Mouse (Mus musculus): ENCODE results near the gene Gm36028.

Gene Gm36028

GRCm38 (mm10) chr16:37808866-37809622, 51.9 kb downstream of the Gm36028 start:
- DNase-seq (ENCODE audit: low spot score) = no peak

GRCm38 (mm10) chr16:37807269-37807668, 53.7 kb downstream of the Gm36028 start:
- no peak for DNase-seq (ENCODE audit: low spot score)

GRCm38 (mm10) chr16:37805746-37806495, 55.0 kb downstream of the Gm36028 start:
- no peak for DNase-seq (ENCODE audit: low spot score)

GRCm38 (mm10) chr16:37803387-37803950, 57.5 kb downstream of the Gm36028 start:
- no peak for DNase-seq (ENCODE audit: low spot score)

- no peak for DNase-seq (ENCODE audit: low spot score)
Observed at GRCm38 (mm10) chr16:37802686-37803295, 58.2 kb downstream of the Gm36028 start.

- DNase-seq (ENCODE audit: low spot score) = no peak
Observed at GRCm38 (mm10) chr16:37801097-37801496, 59.8 kb downstream of the Gm36028 start.

Data from yolk sac, embryonic 10.5 days (tissue).